Mouse (Mus musculus) urinary bladder, postnatal 4 days (tissue): ENCODE data around the gene Rap1a.

Experiments
- DNase-seq, 2 experiments: peaks; one replicate each; pipeline ENCODE4 v3.0.0; 2021 to 2022; ENCODE audit warnings: low spot score in 2 of 2

Gene Rap1a

DNA sequence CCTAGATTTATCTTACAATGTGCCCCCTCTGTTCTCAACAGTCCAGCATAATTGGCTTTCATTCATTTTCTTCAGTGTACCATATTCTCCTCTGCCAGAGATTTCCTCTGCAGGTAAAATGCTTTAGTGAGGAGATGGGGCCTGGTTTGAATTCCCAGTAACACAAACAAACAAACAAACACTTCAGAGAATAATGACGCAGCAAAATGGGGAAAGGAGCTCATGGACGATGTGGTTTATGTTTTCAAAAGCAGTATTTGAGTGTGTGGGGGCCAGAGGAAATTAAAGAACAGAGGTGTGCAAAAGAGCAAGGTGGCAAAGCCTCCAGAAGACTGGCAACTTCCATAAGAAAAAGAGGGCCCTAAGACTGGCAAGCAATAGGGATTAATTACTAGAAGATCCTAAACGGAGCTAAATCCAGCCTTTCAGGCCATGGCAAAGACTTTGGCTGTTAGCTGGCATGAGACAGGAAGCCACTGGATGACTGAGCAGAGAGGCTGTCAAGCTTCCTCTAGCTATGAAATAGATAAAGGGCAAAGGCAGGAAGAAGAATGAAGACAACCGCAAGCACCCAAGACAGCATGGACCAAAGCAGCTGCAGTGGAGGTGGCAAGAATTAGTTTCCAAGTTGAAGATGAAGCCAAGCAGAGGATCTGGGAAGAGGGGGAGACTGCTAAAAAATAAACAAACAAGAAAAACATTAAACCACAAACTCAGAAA lies 37.8 kb downstream of the Rap1a start:
- no peak for DNase-seq

DNA sequence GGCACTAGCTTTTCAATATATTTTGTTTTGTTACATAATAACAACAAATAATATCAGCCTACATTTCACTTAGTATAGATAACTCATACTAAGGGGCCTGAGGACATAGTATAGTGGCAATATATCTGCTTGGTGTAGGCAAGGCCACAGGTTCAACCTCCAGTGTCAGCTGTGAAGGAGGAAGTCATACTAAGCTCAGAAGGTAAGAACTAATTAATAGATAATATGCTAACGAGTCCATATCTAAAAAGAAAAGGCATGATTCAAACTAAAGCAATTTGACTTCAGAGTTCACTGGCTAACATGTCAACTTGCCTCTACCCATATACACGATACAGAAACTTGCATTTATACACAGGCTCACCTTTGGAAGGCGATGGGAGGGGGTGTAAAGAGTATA lies 41.1 kb downstream of the Rap1a start:
- DNase-seq = no peak

DNA sequence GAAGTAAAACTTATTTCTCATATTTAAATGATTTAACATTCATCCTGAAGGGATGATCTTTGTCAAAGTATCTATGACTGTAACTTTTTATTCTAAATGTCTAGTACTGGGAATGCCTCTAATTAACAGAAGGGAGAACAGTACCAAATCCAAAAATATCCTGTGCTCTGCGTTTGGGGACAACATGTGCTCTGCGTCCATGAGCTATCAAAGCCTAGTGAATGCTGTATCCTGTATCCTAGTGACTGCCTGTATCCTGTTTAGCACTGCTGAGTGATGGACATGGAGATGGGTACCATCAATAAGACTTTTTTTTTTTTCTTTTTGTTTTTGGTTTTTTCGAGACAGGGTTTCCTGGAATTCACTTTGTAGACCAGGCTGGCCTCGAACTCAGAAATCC lies 42.5 kb downstream of the Rap1a start:
- DNase-seq = no peak

- DNase-seq = no peak
Observed at GRCm38 (mm10) chr3:105758098-105758497, 43.0 kb downstream of the Rap1a start.

- no peak for DNase-seq
Observed at GRCm38 (mm10) chr3:105757323-105758083, 43.6 kb downstream of the Rap1a start.

GRCm38 (mm10) chr3:105756505-105756904 lies 44.6 kb downstream of the Rap1a start:
- no peak for DNase-seq

DNA sequence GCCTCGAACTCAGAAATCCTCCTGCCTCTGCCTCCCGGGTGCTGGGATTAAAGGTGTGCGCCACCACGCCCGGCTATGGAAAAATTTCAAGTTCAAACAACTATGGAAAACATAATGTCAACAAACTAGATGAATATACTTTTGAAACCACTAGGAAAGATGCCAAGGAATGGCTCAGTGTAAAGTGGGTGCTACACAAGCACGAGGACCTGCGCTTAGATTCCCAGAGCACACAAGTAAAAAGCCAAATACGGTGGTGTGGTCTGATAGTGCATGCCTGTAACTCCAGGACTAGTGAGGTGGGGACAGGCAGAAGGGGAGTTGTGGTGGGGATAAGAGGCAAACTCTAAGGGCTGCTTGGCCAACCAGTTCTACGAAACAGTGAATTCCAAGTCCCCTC lies 46.0 kb downstream of the Rap1a start:
- DNase-seq = no peak

DNA sequence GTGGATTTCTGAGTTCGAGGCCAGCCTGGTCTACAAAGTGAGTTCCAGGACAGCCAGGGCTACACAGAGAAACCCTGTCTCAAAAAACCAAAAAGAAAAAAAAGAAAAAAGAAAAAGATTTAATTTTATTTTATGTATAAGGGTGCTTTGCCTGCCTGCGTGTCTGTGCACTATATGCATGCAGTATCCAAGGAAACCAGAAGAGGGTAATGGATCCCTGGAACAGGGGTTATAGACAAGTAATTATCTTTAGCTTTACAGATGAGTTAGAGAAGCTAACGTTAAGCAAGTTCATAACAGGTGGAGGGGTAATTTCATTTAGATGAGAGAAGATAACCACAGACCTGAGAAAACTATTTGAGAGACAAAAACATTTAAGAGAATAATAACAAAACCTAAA lies 47.0 kb downstream of the Rap1a start:
- no peak for DNase-seq

DNA sequence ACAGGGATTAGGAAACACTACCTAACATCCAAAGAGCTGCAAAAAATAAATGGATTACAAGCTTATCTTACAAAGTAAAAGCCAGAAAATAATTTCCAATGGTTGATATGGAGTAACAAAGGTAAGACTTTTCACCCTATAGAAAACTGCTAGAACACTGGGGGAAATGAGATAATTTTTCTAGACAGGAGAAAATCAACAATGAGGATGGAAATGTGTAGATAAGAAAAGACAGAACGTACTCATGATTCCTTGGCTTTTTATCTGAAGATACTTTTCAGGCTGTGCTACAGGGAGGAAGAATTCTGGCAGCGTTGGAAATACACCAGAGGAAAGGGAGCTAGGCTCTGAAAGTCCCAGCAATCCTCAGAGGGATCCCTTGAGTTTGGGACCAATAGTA lies 50.3 kb downstream of the Rap1a start:
- DNase-seq = no peak

GRCm38 (mm10) chr3:105746542-105746941 lies 54.6 kb downstream of the Rap1a start:
- DNase-seq = no peak

DNA sequence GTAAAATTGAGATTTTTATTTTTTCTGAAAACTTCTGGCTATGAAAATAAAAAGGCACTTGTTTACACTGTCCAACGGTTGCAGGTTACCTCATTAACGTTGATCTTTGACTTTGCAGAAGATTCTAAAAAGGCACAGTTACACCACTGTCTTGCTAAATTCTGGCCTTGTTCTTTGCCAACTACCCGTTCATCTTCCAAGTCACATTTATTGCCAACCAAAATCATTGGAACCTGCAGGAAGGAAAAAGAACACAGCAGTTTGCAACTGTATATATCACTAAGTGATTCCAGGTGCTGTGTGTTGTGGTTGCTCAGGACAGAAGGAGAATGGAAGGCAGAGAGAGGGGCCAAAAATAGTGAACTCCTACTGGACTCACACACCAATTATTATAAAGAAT lies 63.5 kb downstream of the Rap1a start:
- no peak for DNase-seq

DNA sequence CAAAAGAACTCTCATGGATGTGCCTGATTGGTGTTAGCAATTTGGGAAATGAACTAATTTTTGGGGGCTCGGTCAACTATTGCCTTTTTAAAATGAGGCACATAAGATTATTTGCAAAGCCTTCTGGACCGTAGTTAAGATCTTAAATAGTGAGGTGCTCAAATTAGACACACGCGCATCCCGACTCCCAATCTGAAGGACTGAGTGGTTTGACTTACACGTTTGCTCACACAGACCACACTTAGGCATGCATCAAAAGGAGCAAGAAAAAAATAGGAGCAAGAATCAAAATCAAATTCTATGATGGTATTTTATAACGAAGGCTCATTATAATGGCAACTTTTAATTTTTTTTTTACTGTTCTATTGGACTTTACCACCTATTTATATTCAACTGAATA lies 64.1 kb downstream of the Rap1a start:
- DNase-seq = no peak

- no peak for DNase-seq
Observed at GRCm38 (mm10) chr3:105736148-105736547, 65.0 kb downstream of the Rap1a start.

- no peak for DNase-seq
Observed at GRCm38 (mm10) chr3:105735285-105735684, 65.9 kb downstream of the Rap1a start.

DNA sequence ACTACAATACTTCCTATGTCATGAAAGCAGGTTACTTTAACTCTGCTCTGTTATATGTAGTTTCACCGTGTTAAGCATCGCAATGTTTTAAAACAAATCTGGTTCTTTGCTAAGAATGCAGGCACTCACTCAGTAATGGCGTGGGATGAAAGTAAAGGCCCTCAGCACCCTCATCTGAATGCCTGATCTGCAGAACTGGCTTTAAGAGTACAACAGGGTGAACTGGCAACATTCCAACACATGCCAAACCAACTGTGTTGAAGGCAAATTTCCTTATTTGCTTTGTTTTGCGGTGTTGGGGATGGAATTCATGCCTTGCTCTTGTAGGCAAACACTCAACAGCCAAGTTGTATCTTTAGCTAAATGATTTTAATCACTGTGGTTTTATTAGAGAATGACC lies 67.6 kb downstream of the Rap1a start:
- DNase-seq = no peak

DNA sequence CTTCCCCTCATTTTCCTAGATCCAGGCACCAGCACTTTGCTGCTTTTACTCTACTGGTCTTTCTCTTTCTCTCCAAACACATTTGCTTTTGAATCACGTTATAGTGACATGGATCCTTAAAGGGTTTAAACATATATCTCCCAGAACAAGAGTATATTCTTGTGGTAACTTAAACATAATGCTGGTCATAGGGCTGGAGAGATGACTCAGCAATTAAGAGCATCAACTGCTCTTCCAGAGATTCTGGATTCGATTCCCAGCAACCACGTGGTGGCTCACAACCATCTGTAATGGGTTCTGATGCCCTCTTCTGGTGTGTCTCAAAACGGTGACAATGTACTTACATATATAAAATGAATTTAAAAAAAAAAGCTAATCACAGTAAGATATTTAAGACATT lies 68.8 kb downstream of the Rap1a start:
- DNase-seq = no peak

GRCm38 (mm10) chr3:105726037-105726436 lies 75.1 kb downstream of the Rap1a start:
- no peak for DNase-seq

- no peak for DNase-seq
Observed at GRCm38 (mm10) chr3:105722510-105722909, 78.6 kb downstream of the Rap1a start.

DNA sequence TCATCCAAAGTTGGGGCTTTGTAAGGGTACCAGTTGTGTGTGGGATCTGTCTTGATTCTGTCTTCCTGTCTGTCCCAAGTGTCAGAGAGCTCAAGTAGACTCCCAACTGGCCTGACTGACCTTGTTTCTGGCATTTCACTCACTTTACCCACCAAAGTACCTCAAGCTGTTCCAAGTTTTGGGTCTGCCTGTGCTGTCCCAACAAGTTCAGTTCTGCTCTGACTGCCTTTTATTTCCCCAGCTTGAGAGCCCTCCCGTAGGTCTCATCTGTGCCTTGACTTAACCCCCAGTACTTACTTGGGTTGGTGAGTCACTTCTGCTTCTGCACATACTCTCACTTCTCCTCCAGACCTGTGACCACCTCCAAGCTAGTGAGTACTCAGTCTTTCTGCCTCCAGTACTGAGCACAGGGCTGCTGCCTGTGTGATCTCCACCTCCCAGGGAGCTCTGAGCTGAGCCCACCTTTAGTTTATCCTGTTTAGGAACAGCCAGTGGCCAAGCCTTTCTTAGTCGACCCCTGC lies 79.4 kb downstream of the Rap1a start:
- DNase-seq = no peak

DNA sequence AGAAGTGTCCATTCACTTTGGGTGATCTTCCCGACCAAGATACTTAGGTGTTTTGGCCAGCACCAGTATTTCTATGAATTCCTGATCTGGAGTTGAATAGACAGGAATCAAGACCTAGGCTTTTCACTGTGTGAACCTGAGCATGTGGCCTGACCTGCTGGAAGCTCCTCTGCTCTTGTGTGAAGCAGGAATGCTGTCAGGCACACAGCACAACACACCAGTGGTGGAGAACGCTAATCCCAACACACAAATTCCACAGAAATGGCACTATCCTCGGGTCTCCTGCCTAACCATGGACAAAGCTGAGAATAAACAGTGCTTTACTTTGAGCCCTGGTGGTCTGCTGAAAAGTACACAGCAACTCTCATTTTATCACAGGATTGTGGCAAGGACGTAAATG lies 80.6 kb downstream of the Rap1a start:
- DNase-seq = no peak

GRCm38 (mm10) chr3:105719979-105720378 lies 81.2 kb downstream of the Rap1a start:
- no peak for DNase-seq

GRCm38 (mm10) chr3:105718746-105719145 lies 82.4 kb downstream of the Rap1a start:
- no peak for DNase-seq

DNA sequence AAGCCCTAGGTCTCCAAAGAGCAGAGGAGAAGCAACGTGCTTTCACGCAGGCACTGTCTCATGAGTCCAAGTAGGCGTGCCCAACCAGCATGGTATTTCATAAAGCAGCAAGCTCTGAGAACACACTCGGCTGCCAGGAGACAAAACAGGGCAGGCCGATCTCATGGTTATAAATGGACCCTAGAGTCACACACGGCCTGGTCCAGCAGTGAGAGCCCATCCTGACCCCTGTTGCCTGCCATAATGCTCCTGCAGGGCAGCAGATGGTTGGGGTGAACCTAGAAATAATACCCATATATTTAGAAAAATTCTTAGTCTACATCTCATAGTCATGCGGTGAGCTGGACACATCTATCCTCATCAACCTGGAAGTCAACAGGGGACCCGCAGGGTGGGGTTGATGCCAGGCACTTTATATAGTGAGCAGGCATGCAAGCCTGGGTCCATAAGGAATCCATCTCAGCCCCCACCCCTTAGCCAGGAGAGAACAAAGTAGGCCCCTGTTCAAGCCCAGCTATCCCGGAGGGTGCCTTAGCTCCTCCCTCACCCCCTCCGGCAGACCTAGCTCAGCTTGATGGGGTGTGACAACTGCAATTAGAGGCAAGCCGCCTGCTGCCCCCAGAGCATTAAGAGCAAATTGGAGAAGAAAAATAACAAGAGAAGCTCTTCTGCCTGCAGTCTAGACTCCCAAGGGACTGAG lies 83.1 kb downstream of the Rap1a start:
- no peak for DNase-seq
